Mouse (Mus musculus) midbrain, embryonic 14.5 days (tissue): Measurements from ENCODE around the gene Clstn3. TPM values are rescaled to one million over a fixed set of nuclear protein-coding genes. Genes with fewer than 3 reads are reported as not detected.
"Not testable (repeated sequence)": the region's sequence is repeated elsewhere in the genome, so short reads cannot be mapped to it uniquely, and the experiment has no call there.

Source experiments
- ATAC-seq: fragments of 200-750 bp; cut with Nextera tagmentation; 2 replicates; pipeline ENCODE4 v1.8.0; 2017; ENCODE audit warnings: moderate number of reproducible peaks, moderate library complexity; ENCODE audit not compliant: low FRiP score, low TSS enrichment
- DNase-seq: peaks from one replicate; pipeline ENCODE4 v3.0.0-alpha.2; 2015
- H3K27ac ChIP-seq: fragments of 300-500 bp; sonication (generic); replicated peaks from 2 replicates; pipeline ENCODE4 v1.5.1; 2014; ENCODE audit warnings: mild to moderate bottlenecking, low read depth, low read length, moderate library complexity
- H3K27me3 ChIP-seq: fragments of 300-500 bp; sonication (generic); 2 replicates; pipeline ENCODE4 v1.6.1; 2014; ENCODE audit warnings: low read length, control low read depth, mixed read lengths; ENCODE audit not compliant: control insufficient read depth, insufficient read depth
- H3K36me3 ChIP-seq: fragments of 300-500 bp; sonication (generic); 2 replicates; pipeline ENCODE4 v1.6.1; 2014; ENCODE audit warnings: low read length, control low read depth; ENCODE audit not compliant: control insufficient read depth, insufficient read depth
- H3K4me1 ChIP-seq: fragments of 300-500 bp; sonication (generic); 2 replicates; pipeline ENCODE4 v1.6.1; 2014; ENCODE audit warnings: mild to moderate bottlenecking, antibody characterized with exemption, low read length, control low read depth; ENCODE audit not compliant: control insufficient read depth, insufficient read depth
- H3K4me2 ChIP-seq: fragments of 300-500 bp; sonication (generic); 2 replicates; pipeline ENCODE4 v1.6.1; 2014; ENCODE audit warnings: mild to moderate bottlenecking, low read length, moderate library complexity
- H3K4me3 ChIP-seq: fragments of 300-500 bp; sonication (generic); replicated peaks from 2 replicates; pipeline ENCODE4 v1.5.1; 2014; ENCODE audit warnings: low read depth, low read length
- H3K9ac ChIP-seq: fragments of 300-500 bp; sonication (generic); replicated peaks from 2 replicates; pipeline ENCODE4 v1.6.1; 2014; ENCODE audit warnings: mild to moderate bottlenecking, low read length, moderate library complexity
- H3K9me3 ChIP-seq: fragments of 300-500 bp; sonication (generic); 2 replicates; pipeline ENCODE4 v1.6.1; 2016; ENCODE audit warnings: low read length, control low read depth, mixed read lengths; ENCODE audit not compliant: control insufficient read depth
- WGBS: fragments of 180-500 bp; shearing (Covaris S2); extraction: QIAGEN DNeasy Blood & Tissue Kit; methylation state at CpG from one replicate; pipeline ENCODE4 v1.1.7; 2014; 5-methylcytosine and 5-hydroxymethylcytosine counted together
- polyA plus RNA-seq: library from polyadenylated mRNA; unstranded; fragments of >200 nt; fragmentation: Nextera tagmentation; extraction: Ambion mirVana; gene quantifications from 2 replicates; pipeline ENCODE4 v1.2.1, GENCODE M21; 2014

The Clstn3 gene
- polyA plus RNA-seq, 1 experiment from 2014 or later, result 78.0 TPM

DNA sequence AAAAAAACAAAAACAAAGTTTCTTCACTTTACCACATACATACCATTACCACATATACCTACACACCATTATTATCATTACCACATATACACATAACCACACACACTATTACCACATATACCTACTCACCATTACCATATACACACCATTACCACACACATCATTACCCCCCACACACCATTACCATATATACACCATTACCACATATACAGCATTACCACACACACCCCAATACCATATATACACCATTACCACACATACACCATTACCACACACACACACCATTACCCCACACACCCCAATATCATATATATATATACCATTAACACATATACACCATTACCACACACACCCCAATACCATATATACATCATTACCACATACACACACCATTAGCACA is 57.4 kb downstream of the Clstn3 start:
- Histone ChIP-seq H3K27ac (no peak overlapping the region), H3K4me2 (no peak overlapping the region), H3K9ac (no peak overlapping the region), H3K9me3 (no peaks in the 10 kb centered on the region), H3K4me1 (no peaks in the 10 kb centered on the region), H3K4me3 (no peak overlapping the region), H3K36me3 (peaks cover 86% of the 10 kb centered on the region), H3K27me3 (no peaks in the 10 kb centered on the region)
- ATAC-seq (no peak), DNase-seq (no peak)

DNA sequence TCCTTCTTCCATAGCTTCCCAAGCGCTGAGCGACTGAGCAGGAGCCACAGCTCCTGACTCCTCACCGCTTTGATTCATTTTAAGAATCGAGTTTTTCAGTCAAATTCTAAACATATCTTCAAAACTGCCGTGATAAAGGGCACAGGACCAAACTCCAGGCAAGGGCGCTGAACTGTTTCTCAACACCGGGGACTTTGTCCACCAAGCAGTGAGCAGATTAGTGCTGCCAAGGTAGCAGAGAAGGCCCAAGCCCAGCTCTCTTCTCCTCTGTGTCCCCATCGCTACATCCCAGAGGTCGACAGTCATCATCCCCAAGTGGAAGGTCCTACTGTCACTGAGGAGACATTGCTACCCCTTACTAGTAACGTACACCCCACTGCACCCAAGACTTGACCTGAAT is 58.3 kb downstream of the Clstn3 start:
- ATAC-seq (no peak), DNase-seq (no peak)
- no peak overlapping the region for H3K9ac ChIP-seq
- no peaks in the 10 kb centered on the region for H3K4me1 ChIP-seq
- no peaks in the 10 kb centered on the region for H3K27me3 ChIP-seq
- no peak overlapping the region for H3K27ac ChIP-seq
- no peak overlapping the region for H3K4me2 ChIP-seq
- WGBS, result 95% methylated on average over 10 of the region's 10 CpGs
- no peaks in the 10 kb centered on the region for H3K9me3 ChIP-seq
- H3K4me3 ChIP-seq, result no peak overlapping the region
- H3K36me3 ChIP-seq, result peaks cover 86% of the 10 kb centered on the region

DNA sequence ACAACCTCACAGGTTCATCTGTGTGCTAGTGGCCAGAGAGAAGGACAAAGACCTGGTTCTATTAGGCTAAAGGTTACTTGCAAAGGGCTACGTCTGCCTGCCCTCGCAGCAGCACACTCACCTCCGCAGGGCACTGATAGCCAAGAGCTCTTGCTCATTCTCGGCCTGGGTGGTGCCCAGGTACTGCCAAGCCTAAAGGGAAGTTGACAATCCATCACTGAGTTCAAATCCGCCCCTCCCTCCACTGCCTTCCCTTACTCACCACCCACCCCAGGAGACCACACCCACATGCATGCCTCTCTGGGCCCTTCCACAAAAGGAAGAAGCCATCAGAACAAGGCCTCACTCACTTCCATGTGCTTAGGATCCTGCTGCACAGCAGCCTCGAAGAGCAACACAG is 64.9 kb downstream of the Clstn3 start:
- Histone ChIP-seq H3K27me3 (no peaks in the 10 kb centered on the region), H3K36me3 (peaks cover 86% of the 10 kb centered on the region), H3K27ac (no peak overlapping the region), H3K9ac (no peak overlapping the region), H3K9me3 (no peaks in the 10 kb centered on the region), H3K4me1 (no peaks in the 10 kb centered on the region), H3K4me3 (no peak overlapping the region), H3K4me2 (no peak overlapping the region)
- DNase-seq (no peak), ATAC-seq (no peak)
- 96% methylated on average over 6 of the region's 6 CpGs for WGBS

DNA sequence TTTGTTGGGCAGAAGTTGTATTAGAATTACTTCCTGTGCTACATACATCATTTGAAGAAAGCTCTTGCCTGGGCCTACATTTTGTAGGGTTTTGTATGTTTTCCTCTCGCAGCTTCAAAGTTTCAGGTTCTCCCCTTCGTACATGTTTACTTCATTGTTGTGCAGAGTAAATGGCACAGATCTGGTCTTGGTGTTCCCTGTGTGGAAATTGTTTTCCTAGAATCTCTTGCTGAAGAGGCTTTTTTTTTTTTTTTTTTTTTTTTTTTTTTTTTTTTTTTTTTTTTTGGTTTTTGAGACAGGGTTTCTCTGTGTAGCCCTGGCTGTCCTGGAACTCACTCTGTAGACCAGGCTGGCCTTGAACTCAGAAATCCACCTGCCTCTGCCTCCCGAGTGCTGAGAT is 69.6 kb downstream of the Clstn3 start:
- H3K27ac ChIP-seq, H3K4me3 ChIP-seq, ATAC-seq, H3K27me3 ChIP-seq, H3K9me3 ChIP-seq, DNase-seq, H3K9ac ChIP-seq, H3K4me1 ChIP-seq, H3K4me2 ChIP-seq: not testable (repeated sequence)
- 95% methylated on average over 3 of the region's 3 CpGs for WGBS
- H3K36me3 ChIP-seq, result peaks cover 41% of the 10 kb centered on the region

Other genes with a start within 250 kb of the Clstn3 start
- not detected in 2 replicates for gene Vmn2r27, start 232.9 kb downstream of the Clstn3 start, polyA plus RNA-seq
- gene Cd163, start 160.1 kb downstream of the Clstn3 start, polyA plus RNA-seq, result 0.04 and 0.24 TPM in 2 replicates
- 63.8 and 66.2 TPM in 2 replicates for gene Pex5, start 49.7 kb downstream of the Clstn3 start, polyA plus RNA-seq
- gene C1rl, start 28.3 kb upstream of the Clstn3 start, polyA plus RNA-seq, result 0.09 and 0.27 TPM in 2 replicates
- gene C1ra, start 47.6 kb upstream of the Clstn3 start, polyA plus RNA-seq, result 0.12 TPM in 1 of 2 replicates, not detected in the other
- gene C1s1, start 77.6 kb upstream of the Clstn3 start, polyA plus RNA-seq, result 0.27 and 0.28 TPM in 2 replicates
- gene C1rb, start 105.5 kb upstream of the Clstn3 start, polyA plus RNA-seq, result not detected in 2 replicates
- 0.08 TPM in 2 replicates for gene C1s2, start 171.3 kb upstream of the Clstn3 start, polyA plus RNA-seq
- 31.9 and 34.6 TPM in 2 replicates for gene Lpcat3, start 198.2 kb upstream of the Clstn3 start, polyA plus RNA-seq
- gene Emg1, start 247.4 kb upstream of the Clstn3 start, polyA plus RNA-seq, result 111 and 120 TPM in 2 replicates
- 249 and 250 TPM in 2 replicates for gene Phb2, start 247.5 kb upstream of the Clstn3 start, polyA plus RNA-seq